Mouse (Mus musculus) T-helper 1 cell (primary cell): ENCODE measurements at regions not wholly inside any gene's neighbourhood (a gene's known extent, or its start where the extent isn't known, plus 50 kb on each side); places are given as distances from the start of the nearest gene placed in this dataset.
"Not testable (repeated sequence)": the region's sequence is repeated elsewhere in the genome, so short reads cannot be mapped to it uniquely, and the experiment has no call there.

Source experiments
- in situ Hi-C: fragments of 300-600 bp; cut with MboI, MseI; formaldehyde crosslinking; loops from one replicate; pipeline ENCODE4 v1.15.1; 2025; ENCODE audit warnings: high pct_unique_total_duplicates

- in situ Hi-C loops: no loop called here
Observed at GRCm38 (mm10) chr8:88906244-88906643, 137.7 kb downstream of the Sall1 start.

- in situ Hi-C loops: no loop called here
Observed at GRCm38 (mm10) chr8:88903094-88903493, 140.9 kb downstream of the Sall1 start.

GRCm38 (mm10) chr8:88883751-88884390 lies 160.1 kb downstream of the Sall1 start:
- in situ Hi-C loops: no loop called here

- in situ Hi-C loops: no loop called here
Observed at GRCm38 (mm10) chr8:88879857-88880256, 164.1 kb downstream of the Sall1 start.

GRCm38 (mm10) chr8:88877921-88878320 lies 166.0 kb downstream of the Sall1 start:
- in situ Hi-C loops: no loop called here

GRCm38 (mm10) chr8:88862846-88863455 lies 166.1 kb downstream of the Cyld start:
- in situ Hi-C loops: no loop called here

- in situ Hi-C loops: no loop called here
Observed at GRCm38 (mm10) chr8:88857216-88857615, 160.4 kb downstream of the Cyld start.

GRCm38 (mm10) chr8:88853200-88853599 lies 156.4 kb downstream of the Cyld start:
- in situ Hi-C loops: no loop called here

GRCm38 (mm10) chr8:88845916-88846315 lies 149.1 kb downstream of the Cyld start:
- in situ Hi-C loops: loop anchor here (10.0 kb wide), 1 partner anchor 1719 kb away; no protein-coding TSS in a partner anchor

GRCm38 (mm10) chr8:88844370-88844769 lies 147.5 kb downstream of the Cyld start:
- in situ Hi-C loops: loop anchor here (10.0 kb wide), 1 partner anchor 1720 kb away; no protein-coding TSS in a partner anchor

GRCm38 (mm10) chr8:88842451-88842850 lies 145.6 kb downstream of the Cyld start:
- in situ Hi-C loops: loop anchor here (10.0 kb wide), 1 partner anchor 1722 kb away; no protein-coding TSS in a partner anchor

GRCm38 (mm10) chr8:88840096-88840495 lies 143.3 kb downstream of the Cyld start:
- in situ Hi-C loops: loop anchor here (10.0 kb wide), 1 partner anchor 1725 kb away; no protein-coding TSS in a partner anchor

GRCm38 (mm10) chr8:88835756-88836291 lies 139.0 kb downstream of the Cyld start:
- in situ Hi-C loops: no loop called here

- in situ Hi-C loops: no loop called here
Observed at GRCm38 (mm10) chr8:88825816-88826215, 129.0 kb downstream of the Cyld start.

GRCm38 (mm10) chr8:88823931-88824330 lies 127.1 kb downstream of the Cyld start:
- in situ Hi-C loops: no loop called here

- in situ Hi-C loops: no loop called here
Observed at GRCm38 (mm10) chr8:88820275-88820850, 123.5 kb downstream of the Cyld start.

GRCm38 (mm10) chr8:88816461-88816860 lies 119.6 kb downstream of the Cyld start:
- in situ Hi-C loops: no loop called here

- in situ Hi-C loops: loop anchor here (5.0 kb wide), 1 partner anchor 98 kb away; no protein-coding TSS in a partner anchor
Observed at GRCm38 (mm10) chr8:88814246-88814645, 117.4 kb downstream of the Cyld start.

- in situ Hi-C loops: loop anchor here (5.0 kb wide), 1 partner anchor 99 kb away; no protein-coding TSS in a partner anchor
Observed at GRCm38 (mm10) chr8:88812901-88813676, 116.3 kb downstream of the Cyld start.

GRCm38 (mm10) chr8:88806851-88807250 lies 110.0 kb downstream of the Cyld start:
- in situ Hi-C loops: not testable (repeated sequence)
